Mouse (Mus musculus) ES-CJ7 (cell line): ENCODE measurements at regions not wholly inside any gene's neighbourhood (a gene's known extent, or its start where the extent isn't known, plus 50 kb on each side); places are given as distances from the start of the nearest gene placed in this dataset.

Experiments
- DNase-seq: peaks from one replicate; pipeline ENCODE4 v3.0.0; 2011; ENCODE audit warnings: low read depth, low spot score

DNA sequence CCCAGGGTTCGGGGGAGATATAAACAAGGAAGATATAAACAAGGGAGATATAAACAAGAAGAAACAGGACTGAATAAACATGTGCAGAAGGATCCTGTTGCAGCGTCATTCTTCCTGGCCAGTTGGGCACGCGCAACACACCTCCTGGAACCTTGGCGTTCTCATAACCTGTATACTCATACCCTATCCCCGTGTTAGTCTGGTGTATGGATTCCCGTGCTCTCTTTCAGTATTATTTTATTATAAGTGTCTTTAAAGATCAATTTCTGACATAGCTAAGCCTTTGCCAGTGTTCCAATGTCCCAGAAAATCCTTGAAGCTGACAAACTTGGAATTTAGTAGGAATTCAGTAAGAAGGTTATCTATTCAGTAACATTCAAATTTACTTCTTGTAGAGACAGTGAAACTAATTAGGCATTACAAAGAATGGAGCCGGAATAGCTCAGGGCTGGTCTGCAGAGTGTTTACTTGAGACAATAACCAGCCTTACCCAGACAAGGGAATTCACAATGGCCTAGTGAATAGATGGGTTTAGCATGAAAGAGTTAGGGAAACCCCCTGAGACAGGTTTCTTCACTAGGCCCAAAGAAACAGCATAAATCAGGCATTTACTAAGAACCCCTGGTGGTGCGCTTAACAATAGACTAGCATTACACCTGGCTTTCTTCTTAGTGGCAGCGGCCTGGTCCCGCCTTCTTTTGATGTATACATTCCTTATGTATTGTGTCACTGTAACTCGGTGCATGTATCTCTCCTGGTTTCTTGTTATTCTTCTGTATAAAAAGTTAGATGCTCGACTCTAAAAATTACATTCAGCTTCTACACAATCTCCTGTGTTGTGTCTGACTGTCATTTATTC, 458.4 kb downstream of the Epm2a start:
- DNase-seq: peak; percentile 98

DNA sequence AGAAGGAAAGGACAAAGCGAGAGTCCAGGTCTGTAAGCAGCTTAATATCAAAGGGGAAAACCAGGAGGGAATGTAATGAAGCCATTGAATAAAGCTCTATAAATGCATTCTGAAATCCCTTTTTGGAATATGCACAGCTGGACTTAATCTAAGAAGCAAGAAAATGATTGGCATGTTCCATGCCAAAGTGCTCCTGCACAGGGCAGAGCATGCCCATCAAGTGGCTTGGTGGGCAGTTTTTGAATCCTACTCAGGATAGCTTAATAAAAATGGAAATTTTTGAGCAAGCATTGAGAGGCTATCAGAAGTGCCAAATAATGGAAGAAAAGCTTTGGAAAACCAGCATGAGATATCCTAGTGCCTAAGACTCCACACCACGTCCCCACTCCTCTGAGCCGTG, 466.1 kb downstream of the Epm2a start:
- DNase-seq: no peak

DNA sequence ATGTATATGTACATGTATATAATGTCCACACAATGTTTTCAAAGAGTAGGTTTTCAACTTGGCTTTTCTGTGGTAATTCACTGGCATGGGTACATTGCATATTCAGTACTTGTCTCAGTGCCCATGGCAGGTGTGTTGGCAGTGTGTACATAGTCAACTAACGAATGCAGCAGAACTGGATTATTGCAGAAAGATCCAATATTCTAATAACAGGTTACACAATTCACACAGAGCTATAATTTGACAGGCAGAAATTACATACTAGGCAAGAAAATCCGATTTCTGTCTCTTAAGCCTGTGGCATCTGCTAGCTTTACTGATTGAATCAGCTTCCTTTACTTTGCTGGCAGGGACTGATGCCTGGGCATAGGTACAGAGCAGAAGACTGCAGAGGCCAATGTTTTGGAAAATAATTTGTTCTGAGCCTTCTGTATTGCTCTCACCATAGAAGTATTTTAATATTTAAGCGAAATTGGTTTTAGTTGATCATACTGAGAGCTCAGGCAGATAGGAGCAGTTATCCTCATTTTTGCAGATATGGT, 479.3 kb downstream of the Epm2a start:
- DNase-seq: no peak

DNA sequence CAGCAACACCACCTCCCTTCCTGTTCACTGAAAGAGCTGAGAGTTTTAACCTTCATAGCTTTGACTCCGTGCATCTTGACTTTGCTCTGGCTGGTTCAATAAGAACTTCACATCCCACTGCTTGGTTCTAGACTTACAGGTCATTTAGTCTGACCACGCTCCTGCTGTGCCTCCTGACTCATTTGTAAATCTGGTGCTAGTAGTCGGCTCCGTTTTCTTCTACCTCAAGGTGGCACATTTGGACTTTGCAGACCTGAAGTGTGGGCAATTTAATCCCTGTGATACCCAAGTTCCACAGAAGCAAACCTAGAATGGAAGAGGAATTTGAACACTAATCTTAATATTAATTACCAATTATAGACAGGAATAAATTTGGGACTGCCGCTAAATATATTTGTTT, 497.9 kb downstream of the Epm2a start:
- peak; percentile 15 for DNase-seq

DNA sequence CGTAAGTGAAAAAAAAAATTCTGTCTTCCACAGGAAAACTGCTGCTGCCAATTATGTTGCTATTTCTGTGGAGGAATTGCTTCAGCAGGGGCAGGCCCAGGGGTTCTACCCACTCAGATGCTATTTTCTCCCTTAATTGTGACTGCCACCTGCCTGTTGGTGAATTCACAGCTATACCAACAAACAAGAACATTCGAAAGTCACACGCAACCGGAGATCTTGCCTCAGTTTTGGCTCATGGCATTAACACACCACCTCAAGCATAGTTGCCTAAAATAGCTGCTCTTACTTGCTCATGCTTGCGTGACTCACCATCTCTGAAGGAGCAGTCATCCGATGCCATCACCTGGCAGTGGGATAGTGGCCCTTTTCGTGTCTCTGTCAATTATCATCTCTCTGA, 498.3 kb downstream of the Epm2a start:
- no peak for DNase-seq

DNA sequence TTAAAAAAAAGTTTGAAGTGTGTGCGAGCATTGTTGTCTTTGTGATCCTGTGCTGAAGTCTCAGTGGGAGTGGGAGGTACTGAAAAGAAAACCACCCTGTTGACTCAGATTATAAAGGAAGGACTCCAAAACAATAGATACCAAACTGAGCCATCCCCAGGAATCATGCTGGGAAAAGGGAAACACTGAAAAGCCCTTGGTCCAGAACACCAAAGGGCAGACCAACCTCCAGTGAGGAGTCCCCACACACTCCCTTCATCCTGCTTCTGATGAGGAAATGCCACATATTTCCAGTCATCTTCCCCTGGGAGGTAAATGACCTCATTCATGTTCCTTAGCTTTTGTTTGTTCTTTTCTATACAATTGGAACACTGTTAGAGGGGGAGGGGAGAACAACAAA, 502.9 kb downstream of the Epm2a start:
- DNase-seq: peak; percentile 49

DNA sequence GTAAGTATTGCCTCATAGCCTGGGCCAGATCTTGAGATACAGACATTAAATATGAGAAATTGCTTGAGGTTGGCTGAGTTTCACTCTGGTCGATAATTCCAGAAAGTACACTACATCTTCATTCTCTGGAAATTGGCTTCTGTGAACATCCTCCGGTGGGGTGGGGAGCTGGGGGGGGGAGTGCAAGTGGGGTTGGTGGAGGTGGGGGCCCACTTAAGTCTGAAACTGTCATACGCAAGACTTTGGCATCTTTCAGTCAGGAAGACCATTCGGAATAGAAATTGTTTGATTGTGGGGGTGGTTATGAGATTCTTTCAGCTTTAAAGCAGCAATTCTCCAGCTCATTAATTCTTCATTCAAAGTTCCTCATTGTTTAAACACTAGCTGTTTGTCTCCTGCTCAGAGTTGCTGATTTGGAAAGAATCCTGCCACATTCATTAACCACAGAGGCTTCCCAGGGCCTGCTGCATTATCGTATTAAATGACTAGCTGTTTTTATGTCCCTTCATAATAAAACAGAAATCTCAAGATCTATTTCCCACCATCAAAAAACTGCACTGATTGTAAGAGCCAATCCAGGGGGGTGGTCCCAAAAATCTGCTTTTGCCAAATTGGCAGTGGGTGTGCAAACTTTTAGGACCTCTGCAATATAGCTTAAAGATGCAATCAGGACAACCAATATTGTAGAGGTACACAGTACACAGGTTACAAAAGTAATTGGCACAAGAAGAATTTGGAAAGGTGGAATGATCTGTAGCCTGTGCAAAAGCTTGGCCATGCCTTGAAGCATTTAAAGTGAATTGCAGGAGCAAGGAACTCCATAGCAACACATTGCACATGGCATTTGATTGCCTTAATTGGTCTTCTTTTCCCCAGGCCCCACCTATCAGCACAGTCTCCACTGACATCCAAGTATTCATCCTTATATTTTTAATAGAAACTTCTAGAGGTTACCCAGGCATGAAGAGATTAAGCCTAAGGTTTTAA, 532.2 kb downstream of the Epm2a start:
- no peak for DNase-seq

DNA sequence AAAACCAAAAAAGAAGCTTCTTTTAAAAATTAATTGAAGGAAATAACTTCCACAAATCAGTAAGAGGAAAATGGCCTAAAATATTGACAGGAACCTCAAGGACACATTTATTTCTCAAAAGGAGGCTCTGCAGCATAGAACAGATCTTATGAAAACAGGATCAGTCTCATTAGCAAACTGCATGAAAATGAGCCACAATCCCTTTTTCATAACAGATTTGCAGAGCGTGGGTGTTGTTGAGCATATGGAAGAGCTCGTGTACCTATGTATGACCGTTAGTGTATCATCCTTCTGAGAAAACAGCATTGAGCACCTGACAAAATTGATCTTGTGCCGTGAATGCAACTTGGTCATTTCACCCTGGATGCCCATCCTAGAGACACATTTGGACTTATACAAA, 543.0 kb downstream of the Epm2a start:
- DNase-seq: no peak

DNA sequence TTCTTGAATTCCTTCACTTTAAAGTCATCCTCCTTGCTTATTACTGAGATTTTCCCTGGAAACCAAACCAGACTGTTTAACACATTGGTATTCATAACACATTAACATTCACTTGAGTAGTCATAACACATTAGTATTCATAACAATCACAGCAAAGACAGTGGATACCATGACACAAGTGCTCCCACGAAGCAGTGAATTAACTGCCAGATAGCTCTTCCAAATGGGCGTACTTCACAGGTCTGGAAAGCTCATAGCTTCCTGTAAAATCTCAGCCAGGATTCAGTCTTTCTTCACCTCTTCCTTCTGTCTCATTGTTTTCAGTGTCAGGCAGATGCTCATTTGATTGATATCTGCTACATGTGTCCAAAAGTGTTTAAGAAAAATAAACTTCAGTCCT, 545.7 kb downstream of the Epm2a start:
- no peak for DNase-seq

DNA sequence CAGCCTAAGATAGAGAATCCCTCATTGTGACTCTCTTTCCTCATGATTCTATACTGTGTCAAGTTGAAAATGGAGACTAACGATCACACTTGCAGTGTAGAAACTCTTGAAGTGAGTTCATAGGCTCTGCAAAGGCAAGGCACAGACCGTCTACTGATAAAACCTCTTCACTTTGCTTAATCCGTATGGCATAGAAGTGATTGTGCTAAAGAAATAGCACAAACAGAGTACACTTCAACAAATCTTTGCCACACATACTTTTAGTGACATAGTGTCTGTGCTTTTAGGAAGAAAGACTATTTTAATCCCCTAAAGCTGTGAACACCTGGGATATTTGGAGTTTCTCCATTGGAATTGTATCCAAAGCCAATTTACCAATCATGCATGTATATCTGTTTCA, 578.9 kb downstream of the Epm2a start:
- no peak for DNase-seq

DNA sequence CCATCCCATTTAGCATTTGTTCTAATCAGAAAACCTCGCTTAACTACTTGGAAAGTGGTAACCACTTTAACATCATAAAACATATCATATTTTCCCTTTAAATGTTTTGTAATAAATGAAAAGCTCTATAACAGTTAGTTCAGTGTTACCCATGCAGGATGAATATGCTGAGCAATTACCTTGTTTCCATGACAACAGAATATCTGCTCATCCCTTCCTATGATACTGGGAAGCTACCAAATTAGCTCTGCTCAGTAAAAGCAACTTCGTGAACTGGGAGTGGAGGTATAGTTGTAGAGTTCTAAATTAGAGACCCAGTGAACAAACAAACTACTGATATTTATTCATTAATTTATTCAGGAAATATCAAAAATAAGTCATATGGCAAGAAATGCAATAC, 595.0 kb downstream of the Epm2a start:
- no peak for DNase-seq

DNA sequence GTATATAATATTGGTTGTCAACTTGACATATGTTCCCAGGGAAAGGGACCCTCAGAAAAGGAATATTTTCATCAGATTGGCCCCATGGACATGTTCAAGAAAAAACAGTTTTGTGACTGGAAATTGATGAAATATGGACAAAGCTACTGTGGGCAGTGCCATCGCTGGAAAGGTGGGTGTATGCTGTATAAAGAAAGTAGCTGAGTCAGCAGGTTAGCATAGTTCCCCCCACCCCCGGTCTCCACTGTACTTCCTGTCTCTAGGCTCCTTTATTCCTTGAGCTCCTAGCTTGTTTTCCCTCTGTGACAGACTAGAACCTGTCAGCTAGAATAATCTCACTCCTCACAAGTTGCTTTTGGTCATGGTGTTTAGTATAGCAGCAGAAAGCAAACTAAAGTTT, 599.6 kb downstream of the Epm2a start:
- DNase-seq: no peak

DNA sequence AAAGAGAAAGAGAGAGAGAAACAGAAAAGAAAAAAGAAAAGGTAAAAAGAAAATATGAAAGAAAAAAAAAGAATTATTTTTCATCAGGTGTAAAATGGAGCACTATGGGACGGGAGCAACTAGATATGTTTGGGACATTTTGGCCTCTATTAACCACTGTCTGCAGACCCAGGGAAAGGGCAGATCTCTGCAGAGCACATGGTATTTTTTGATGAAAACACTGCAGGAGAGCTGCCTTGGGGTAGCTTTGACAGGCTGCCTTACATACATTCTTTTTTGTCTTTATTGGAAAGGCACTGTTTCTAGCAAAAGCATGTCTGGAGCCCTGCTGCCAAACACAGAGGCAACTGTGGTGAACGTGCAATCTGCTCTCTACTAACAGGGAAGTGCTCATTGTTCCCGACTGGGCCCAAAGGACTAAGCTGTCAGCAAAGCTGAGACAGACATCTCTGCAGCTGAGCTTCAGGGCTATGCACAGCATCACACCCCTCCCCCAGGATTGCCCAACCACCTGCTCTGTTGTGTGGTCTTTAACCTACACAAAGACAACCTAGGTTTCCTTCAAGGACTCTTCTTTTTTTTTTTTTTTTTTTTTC, 617.2 kb downstream of the Epm2a start:
- DNase-seq: peak; percentile 71

DNA sequence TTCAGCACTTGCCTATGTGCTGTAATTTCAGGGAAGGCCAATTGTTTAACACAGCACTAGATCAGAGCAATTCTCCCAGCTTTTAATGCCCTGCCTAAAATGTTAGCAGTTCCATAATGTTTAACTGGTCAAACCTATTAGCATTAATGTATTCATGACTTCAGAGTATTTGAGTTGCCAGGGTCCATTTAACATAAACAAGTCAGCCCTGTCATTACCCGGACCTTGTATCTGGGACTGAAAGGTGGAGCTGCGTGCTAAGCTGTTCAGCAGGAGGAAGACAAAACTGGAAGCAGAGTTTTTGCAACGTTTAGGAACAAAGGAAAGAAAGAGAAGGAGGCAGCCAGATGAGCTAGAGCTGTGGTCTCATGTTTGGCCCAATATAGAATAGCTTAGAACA, 661.8 kb downstream of the Epm2a start:
- DNase-seq: no peak

DNA sequence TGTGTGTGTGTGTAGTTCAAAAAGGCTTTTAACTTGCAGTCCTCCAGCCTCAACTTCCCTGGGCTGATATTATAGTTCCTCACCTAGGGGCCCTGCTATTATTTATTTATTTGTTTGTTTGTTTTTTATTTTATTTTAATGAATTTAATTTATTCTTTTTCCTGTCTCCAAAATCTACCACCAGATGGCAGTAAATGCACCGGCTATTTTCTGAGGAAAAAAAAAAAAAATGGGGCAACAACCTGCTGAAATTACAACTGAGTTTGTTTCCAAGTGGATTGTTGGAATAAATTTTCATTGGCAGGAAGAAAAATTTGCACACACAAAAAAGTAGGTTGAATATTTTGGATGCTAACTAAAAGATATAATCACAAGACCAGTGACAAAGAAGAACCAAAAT, 662.7 kb downstream of the Epm2a start:
- DNase-seq: no peak

DNA sequence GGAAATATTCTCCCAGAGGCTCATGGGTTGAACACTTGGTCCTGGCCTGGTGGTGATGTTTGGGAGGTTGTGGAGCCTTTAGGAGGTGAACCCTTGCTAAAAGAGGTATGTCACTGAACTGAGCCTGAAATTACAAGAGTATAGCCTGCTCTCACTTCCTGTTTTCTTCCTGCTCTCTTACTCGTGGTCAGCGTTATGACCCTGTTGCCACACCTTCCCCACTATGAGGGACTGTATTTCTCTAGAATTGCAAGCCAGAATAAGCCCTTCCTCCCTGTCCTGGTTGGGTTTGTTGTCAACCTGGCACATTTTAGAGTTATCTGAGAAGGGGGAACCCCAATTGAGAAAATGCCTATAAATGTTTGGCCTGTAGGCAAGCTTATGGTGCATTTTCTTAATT, 674.1 kb downstream of the Epm2a start:
- no peak for DNase-seq

DNA sequence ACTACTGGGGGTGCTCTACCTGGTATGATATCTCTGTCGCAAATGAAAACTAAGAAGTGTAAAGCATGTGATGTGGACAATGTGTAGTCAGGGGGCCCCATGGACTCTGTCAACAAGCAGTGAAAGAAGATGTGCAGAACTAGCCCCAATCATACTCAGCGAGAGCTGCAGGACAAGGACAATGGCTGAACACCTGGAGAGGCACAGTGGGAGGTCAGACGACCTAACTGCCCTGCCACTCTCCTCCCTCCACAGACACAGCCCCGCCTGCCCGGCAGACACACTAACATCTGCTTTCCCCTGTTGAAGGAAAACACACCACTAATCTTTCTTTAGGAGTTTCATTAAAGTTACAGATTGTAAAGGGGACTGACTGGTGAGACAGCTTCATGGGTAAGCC, 675.1 kb downstream of the Epm2a start:
- DNase-seq: peak; percentile 51

DNA sequence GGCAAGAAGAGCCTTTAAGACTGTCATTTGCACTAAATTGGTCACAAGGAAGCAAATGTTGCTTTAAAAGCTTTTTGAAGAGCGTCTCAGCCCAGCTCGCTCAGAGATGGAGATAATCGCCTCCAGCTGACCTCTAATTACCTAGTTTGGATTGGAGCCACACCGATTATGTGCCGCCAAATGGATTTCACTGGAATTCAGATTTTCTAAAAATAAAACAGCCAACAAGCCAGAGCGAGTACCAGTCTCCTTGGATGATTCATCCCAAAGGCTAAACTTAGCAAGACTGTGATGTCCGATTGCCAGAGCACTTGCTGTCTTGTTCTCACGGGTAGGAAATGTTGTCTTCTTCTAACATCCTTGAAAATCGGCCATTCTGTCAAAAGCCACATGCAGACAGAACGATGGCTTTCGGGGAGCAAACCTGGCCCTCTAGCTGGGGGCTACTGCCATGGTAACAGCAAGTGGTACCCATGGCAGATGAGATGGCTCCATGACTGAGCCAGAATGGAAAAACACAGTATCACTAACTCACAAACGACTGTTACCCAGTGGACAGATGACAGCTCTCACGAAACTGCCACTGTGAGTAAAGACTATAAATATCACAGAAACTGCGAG, 676.1 kb downstream of the Epm2a start:
- no peak for DNase-seq

DNA sequence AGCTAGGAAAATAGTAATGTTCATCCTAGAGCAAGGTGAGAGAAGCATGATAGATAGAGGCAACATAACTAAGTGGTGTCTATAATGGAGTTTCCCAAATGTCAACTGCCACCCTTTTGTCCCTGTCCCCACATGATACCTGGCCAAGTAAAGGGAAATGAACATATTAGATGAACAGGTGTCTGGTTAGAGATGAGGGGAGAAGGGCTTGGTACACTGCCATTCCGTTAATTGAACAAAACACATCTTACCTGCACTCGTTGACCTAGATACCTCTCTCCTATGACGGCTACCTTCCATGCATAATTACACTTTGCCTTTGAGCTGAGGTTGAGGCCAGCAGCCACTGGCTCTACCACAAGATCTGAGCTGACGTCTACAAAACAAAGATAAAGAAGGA, 677.4 kb downstream of the Epm2a start:
- no peak for DNase-seq

DNA sequence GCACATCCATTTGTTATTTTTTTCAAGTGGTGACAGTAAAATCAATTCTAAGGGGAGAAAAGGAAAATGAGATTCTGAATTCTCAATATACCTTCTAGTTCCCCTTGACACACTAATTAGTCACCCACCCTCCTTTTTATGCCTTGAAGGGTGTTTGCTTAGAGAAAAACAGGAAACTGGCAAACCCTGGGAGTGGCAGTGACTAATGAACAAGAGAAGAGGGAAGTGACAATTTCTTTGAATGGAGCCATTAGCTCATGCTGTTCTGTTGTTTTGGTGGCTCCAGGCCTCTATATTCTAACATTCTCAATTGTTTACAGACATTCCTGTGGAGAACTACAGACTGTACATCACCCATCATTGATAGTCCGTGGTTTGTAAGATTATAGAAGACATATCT, 692.0 kb downstream of the Epm2a start:
- peak; percentile 58 for DNase-seq

DNA sequence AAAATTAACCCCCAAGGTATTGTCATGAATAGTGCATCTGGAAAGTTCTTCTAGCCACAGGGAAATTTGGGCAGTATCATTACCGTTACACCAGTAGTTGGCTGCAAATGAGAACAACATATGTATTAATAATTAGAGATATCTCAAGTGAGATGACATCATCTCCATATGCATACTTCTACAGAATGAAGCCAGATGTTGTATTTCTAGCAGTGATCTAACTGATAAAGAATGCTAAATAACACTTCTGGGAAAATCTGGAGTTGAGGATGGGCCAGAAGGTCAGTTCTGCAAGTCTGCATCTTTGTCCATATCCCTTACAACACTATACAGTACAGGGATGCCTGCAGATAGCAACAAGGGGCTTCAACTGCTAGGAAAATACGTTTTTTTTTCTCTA, 702.7 kb downstream of the Epm2a start:
- no peak for DNase-seq

DNA sequence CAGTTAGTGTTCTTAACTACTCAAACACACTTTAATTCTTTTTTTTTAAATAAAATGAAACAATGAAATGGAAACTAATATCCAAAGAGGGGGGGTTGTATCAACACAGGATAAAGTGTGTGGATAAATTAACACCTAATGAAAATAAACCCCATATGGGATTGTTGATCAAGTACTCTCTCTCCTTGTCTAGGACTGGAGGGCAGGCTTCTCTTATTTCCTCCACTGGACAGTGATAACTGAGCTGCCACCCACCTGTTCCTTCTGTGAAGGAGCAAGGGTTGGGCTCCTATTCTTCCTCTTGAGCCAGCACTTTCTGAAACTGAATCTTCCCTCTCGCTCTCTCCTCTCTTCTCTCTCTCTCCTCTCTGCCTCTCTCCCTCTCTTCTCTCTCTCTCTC, 716.5 kb downstream of the Epm2a start:
- no peak for DNase-seq
